Mouse (Mus musculus): ENCODE measurements around the gene Osm.

GRCm38 (mm10) chr11:4247201-4247959 lies 11.2 kb downstream of the Osm start:
- no peak for TF ChIP-seq ZMIZ1 (IDR thresholded peaks at IDR 0.05; ENCODE audit: low read depth, low read length)
- no peak for TF ChIP-seq HCFC1 (IDR thresholded peaks at IDR 0.05; ENCODE audit: low read depth, low read length)
- no peak for TF ChIP-seq CTCF (conservative IDR thresholded peaks at IDR 0.05 in 1 of 2, IDR thresholded peaks at IDR 0.05 in 1 of 2; ENCODE audit: low read depth in 2 of 2, low read length in 2 of 2)
